ENCODE assay signal across 8 mouse cellular contexts in the genomic region with DNA sequence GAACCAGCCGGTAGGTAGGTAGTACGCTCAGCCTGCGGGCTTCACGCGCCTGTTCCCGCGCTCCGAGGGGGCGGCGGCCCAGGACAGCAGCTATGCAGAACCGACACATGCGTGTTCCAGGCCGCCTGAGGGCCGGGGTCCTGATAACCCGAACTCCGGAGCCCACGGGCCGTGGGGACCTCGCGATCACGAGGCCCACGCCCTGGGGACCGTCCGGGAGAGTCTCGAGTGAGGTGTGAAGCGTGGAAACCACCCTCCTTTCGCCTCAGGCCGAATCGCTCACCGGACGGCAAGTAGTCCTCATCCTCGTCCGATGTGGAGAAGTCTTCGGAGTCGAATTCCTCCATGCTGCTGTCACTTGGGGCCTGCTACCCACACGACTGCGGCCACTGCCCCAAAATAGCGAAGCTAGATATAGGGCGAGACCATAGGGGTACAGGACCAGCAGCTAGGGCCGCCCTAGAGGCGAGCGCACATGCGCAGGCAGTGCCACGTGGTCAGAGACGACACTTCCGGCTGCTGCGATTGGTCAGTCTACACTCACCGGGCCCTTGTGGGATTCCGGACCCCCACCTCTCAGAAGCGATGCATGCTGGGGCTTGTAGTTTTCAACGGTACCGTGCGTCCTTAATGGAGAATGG. TPM values are rescaled to one million over a fixed set of nuclear protein-coding genes. Genes with fewer than 3 reads are reported as not detected.
A peak's percentile ranks its signal among the peaks of the same experiment; 100 is the strongest.
DNase-seq lines count a peak whose midpoint lies in the region; ATAC-seq and TF ChIP-seq lines count a peak whose summit lies in the region.

TSS of gene Cfdp1 (minus strand) at position 431 of the 641 bp plus-strand sequence.

- peaks cover 5% of the 10 kb centered on the region; the same call in 1 of the 2 replicates for H3K4me1 ChIP-seq in embryonic facial prominence, embryonic 14.5 days (ENCODE audit: control insufficient read depth, insufficient read depth, low read length)
- peaks cover 2% of the 10 kb centered on the region for H3K4me1 ChIP-seq in heart, adult 2 months (ENCODE audit: control insufficient read depth, insufficient read depth, low read length)
- peaks cover 11% of the 10 kb centered on the region for H3K4me1 ChIP-seq in limb, embryonic 13.5 days
- peaks cover 23% of the 10 kb centered on the region for H3K4me1 ChIP-seq in midbrain, embryonic 16.5 days (ENCODE audit: control insufficient read depth, insufficient read depth, low read length)

- H3K4me3 ChIP-seq in embryonic facial prominence, embryonic 14.5 days (ENCODE audit: low read depth, low read length): peak within 1 kb of the TSS; percentile 79
- peak within 1 kb of the TSS; percentile 93 for H3K4me3 ChIP-seq in heart, adult 2 months
- peak within 1 kb of the TSS; percentile 98 for H3K4me3 ChIP-seq in limb, embryonic 13.5 days
- H3K4me3 ChIP-seq in midbrain, embryonic 16.5 days (ENCODE audit: low read depth, low read length): peak within 1 kb of the TSS; percentile 70

- no peaks in the 10 kb centered on the region for H3K27me3 ChIP-seq in embryonic facial prominence, embryonic 14.5 days (replicated peaks; ENCODE audit: control insufficient read depth, insufficient read depth, low read length)
- H3K27me3 ChIP-seq in heart, adult 2 months (ENCODE audit: control insufficient read depth, insufficient read depth, low read length): no peaks in the 10 kb centered on the region
- no peaks in the 10 kb centered on the region for H3K27me3 ChIP-seq in limb, embryonic 13.5 days
- H3K27me3 ChIP-seq in midbrain, embryonic 16.5 days (ENCODE audit: control insufficient read depth, insufficient read depth, low read depth, low read length): no peaks in the 10 kb centered on the region

- peak within 1 kb of the TSS; percentile 89 for H3K4me2 ChIP-seq in embryonic facial prominence, embryonic 14.5 days (ENCODE audit: low read depth, low read length)
- peak within 1 kb of the TSS; percentile 80 for H3K4me2 ChIP-seq in limb, embryonic 13.5 days (replicated peaks)
- peak within 1 kb of the TSS; percentile 65 for H3K4me2 ChIP-seq in midbrain, embryonic 16.5 days (ENCODE audit: low read length)

- DNase-seq in 3T3-L1 (ENCODE audit: low read depth, low spot score): peak; percentile 98
- peak; percentile 88 to 90 for DNase-seq in adrenal gland, postnatal 4 days (ENCODE audit: low spot score in 2 of 2)
- DNase-seq in embryonic facial prominence, embryonic 14.5 days (ENCODE audit: low spot score): peak; percentile 99
- DNase-seq in heart, adult 2 months: peak; percentile 95 to 97
- peak; percentile 97 for DNase-seq in kidney, adult 8-10 months
- peak; percentile 88 to 97 for DNase-seq in spleen, postnatal 10 days (ENCODE audit: low spot score in 2 of 2)

- peaks cover 8% of the 10 kb centered on the region; the same call in 1 of the 2 replicates for H3K79me2 ChIP-seq in heart, adult 2 months (replicated peaks; ENCODE audit: control insufficient read depth, insufficient read depth, low read length)

- WGBS in embryonic facial prominence, embryonic 14.5 days: 1% methylated on average over 46 of the region's 53 CpGs
- WGBS in heart, adult 2 months: under 1% methylated on average over 53 of the region's 53 CpGs
- WGBS in limb, embryonic 13.5 days: under 1% methylated on average over 53 of the region's 53 CpGs
- under 1% methylated on average over 53 of the region's 53 CpGs for WGBS in midbrain, embryonic 16.5 days

- H3K27ac ChIP-seq in embryonic facial prominence, embryonic 14.5 days (replicated peaks; ENCODE audit: low read depth, low read length): peak within 1 kb of the TSS; percentile 69; the same call in 1 of the 2 replicates
- peak within 1 kb of the TSS; percentile 67 for H3K27ac ChIP-seq in heart, adult 2 months
- H3K27ac ChIP-seq in limb, embryonic 13.5 days: 0 out of 2 replicates have a peak within 1 kb of the TSS, but pooled peaks have one; percentile 15
- peak within 1 kb of the TSS; percentile 61 for H3K27ac ChIP-seq in midbrain, embryonic 16.5 days (ENCODE audit: low read length)

- TF ChIP-seq POLR2A in heart, adult 2 months (IDR thresholded peaks at IDR 0.05; ENCODE audit: insufficient read depth, low read depth, low read length): peak; percentile 91

- H3K9me3 ChIP-seq in embryonic facial prominence, embryonic 14.5 days (ENCODE audit: control insufficient read depth, low read length): no peaks in the 10 kb centered on the region
- no peaks in the 10 kb centered on the region for H3K9me3 ChIP-seq in limb, embryonic 13.5 days
- H3K9me3 ChIP-seq in midbrain, embryonic 16.5 days (replicated peaks; ENCODE audit: control insufficient read depth, low read length, poor library complexity, severe bottlenecking): no peaks in the 10 kb centered on the region

- H3K36me3 ChIP-seq in embryonic facial prominence, embryonic 14.5 days (ENCODE audit: control insufficient read depth, insufficient read depth, low read length): 0 out of 2 replicates have a peak, but pooled peaks cover 3% of the 10 kb centered on the region
- peaks cover 3% of the 10 kb centered on the region; the same call in 1 of the 2 replicates for H3K36me3 ChIP-seq in heart, adult 2 months (ENCODE audit: control insufficient read depth, insufficient read depth, low read length)
- H3K36me3 ChIP-seq in limb, embryonic 13.5 days: peaks cover 12% of the 10 kb centered on the region; the same call in 1 of the 2 replicates
- H3K36me3 ChIP-seq in midbrain, embryonic 16.5 days (ENCODE audit: control insufficient read depth, insufficient read depth, low read length): no peaks in the 10 kb centered on the region

- H3K9ac ChIP-seq in embryonic facial prominence, embryonic 14.5 days (ENCODE audit: low read depth, low read length): peak within 1 kb of the TSS; percentile 86
- peak within 1 kb of the TSS; percentile 90 for H3K9ac ChIP-seq in heart, adult 2 months (ENCODE audit: low read depth, low read length)
- H3K9ac ChIP-seq in limb, embryonic 13.5 days: peak within 1 kb of the TSS; percentile 95
- peak within 1 kb of the TSS; percentile 90 for H3K9ac ChIP-seq in midbrain, embryonic 16.5 days (ENCODE audit: low read depth, low read length)

- peak; percentile 100 for ATAC-seq in embryonic facial prominence, embryonic 14.5 days (ENCODE audit: low read depth)
- peak; percentile 100 for ATAC-seq in limb, embryonic 13.5 days (ENCODE audit: low FRiP score, low read depth)
- peak; percentile 100 for ATAC-seq in midbrain, embryonic 16.5 days

- intact Hi-C loops in heart, adult 2 months (cut with DNase I): no loop called here

- TF ChIP-seq EP300 in heart, adult 2 months (IDR thresholded peaks at IDR 0.05; ENCODE audit: insufficient read depth, low read depth, low read length): 0 out of 2 replicates have a peak, but pooled peaks have one; percentile 30

- peak; percentile 49 for TF ChIP-seq CTCF in heart, adult 2 months (IDR thresholded peaks at IDR 0.05)

RNA-seq across cellular contexts. Expression of gene Cfdp1, which starts in this region (rescaled TPM):
- 10 to 100 TPM; 84.4 to 100.0 TPM for total RNA-seq in adrenal gland, postnatal 4 days (2021)
- polyA plus RNA-seq in embryonic facial prominence, embryonic 14.5 days (2014; fragmentation: Nextera tagmentation; extraction: Ambion mirVana): 202 and 203 TPM in 2 replicates
- 10 to 100 TPM; 32.7 to 34.4 TPM for total RNA-seq in heart, adult 2 months (2021)
- polyA plus RNA-seq in heart, adult 2 months (2012; rRNA removed): 5.6 and 11.6 TPM in 2 replicates
- polyA plus RNA-seq in limb, embryonic 13.5 days (2015; fragmentation: Nextera tagmentation; extraction: Ambion mirVana): 260 and 262 TPM in 2 replicates
- polyA plus RNA-seq in midbrain, embryonic 16.5 days (2015; fragmentation: Nextera tagmentation; extraction: Ambion mirVana): 222 and 233 TPM in 2 replicates

Comparison
In these comparisons a context has a peak if more than half of its experiments do, and no peak if none do; other contexts are left out.
1. Peak in every context shown above with its lines: DNase-seq, ATAC-seq, H3K4me3 ChIP-seq and H3K27ac ChIP-seq.
2. RNA of gene Cfdp1 (polyA plus RNA-seq): 260 to 262 TPM in limb, embryonic 13.5 days, 222 to 233 TPM in midbrain, embryonic 16.5 days and 202 to 203 TPM in embryonic facial prominence, embryonic 14.5 days; 5.6 to 11.6 TPM in heart, adult 2 months; every median in the first group is over 10 times any median in the second.
3. H3K27ac ChIP-seq: peak in every context shown above with its lines; median percentile 69 in embryonic facial prominence, embryonic 14.5 days; 67 in heart, adult 2 months; 61 in midbrain, embryonic 16.5 days; 15 in limb, embryonic 13.5 days.